Mouse (Mus musculus) monocyte, adult 2 months (primary cell): Measurements from ENCODE around the gene Fmnl2.

Experiments
- DNase-seq, 2 experiments: peaks; one replicate each; pipeline ENCODE4 v3.0.0; 2022; ENCODE audit warnings: low spot score in 2 of 2, low read depth in 1 of 2

Gene Fmnl2

GRCm38 (mm10) chr2:52862760-52863124, 5.1 kb downstream of the Fmnl2 start:
- no peak for DNase-seq

GRCm38 (mm10) chr2:52864635-52865034, 7.0 kb downstream of the Fmnl2 start:
- DNase-seq: no peak

DNA sequence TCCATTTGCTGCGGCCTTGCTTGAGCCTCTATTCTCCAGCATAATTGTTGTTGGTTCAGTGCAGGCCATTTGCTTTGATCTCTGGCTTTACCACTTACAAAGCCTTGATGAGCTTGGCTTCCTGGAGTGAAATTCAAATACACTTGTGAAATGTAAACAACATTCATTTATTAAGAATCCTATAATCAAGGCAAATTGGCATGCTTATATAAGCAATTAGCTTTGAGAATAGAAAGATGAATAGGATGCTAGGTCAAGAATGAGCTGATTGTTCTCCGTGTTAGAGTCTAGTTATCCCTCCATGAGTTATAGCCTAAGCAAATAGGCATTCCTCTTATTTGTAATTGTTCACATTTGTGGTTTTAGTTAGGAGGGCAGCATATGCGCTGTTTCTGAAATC, 8.5 kb downstream of the Fmnl2 start:
- DNase-seq: no peak

GRCm38 (mm10) chr2:52867781-52868180, 10.1 kb downstream of the Fmnl2 start:
- no peak for DNase-seq

GRCm38 (mm10) chr2:52868181-52868580, 10.5 kb downstream of the Fmnl2 start:
- DNase-seq: no peak

DNA sequence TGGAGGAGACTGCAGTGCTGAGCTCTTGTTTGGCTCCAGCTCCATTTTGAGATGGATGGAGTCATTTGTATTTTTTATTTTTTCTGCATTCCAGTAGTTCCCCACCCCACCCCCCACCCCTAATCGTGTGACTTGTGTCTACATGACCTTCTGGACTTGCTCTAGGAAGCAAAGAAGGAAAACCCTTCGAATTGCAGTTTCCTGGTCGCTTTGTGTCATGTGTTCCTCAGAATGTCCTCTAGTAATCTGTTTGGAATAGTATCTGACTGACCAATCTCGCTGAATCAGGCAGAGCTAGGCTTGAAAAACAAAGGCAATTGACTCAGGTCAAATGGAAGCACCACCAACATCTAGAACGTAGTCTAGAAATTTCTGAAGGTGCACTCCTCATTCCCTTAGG, 15.0 kb downstream of the Fmnl2 start:
- DNase-seq: no peak

DNA sequence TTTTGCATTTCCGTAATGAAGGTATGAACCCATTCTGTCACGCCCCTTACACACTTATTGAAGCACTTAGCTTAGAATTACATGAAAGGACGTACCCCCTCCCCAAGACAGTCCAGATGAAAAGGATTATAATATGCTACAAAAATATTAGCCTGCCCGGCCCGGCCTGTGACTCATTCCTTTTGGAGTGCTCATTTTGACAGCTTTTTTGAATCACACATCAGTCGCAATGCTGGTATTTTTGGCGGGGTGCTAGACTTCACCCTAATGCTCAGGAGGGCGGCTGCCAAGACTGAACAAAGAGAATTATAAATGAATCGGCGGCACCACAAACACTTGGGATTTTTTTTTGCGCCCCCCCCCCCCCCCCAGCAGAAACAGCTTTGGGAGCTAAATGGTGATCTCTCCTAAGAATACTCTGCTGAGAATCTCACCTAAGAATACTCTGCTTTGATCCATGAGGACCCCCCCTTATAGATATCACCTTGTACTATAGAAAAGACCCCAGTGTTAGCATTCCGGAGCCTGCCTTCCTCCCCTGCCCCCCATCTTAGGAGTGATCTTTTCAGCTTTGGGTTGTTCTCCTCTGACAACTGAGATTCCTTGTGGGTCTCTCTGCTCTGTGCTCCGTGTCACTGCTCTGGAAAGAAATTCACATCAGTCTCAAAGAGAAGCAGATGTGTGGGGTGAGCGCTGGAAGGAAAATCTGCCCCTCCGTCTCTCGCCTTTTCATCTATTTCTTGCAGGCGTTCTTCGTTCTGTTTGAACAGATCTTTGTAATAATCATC, 15.8 kb downstream of the Fmnl2 start:
- no peak for DNase-seq

DNA sequence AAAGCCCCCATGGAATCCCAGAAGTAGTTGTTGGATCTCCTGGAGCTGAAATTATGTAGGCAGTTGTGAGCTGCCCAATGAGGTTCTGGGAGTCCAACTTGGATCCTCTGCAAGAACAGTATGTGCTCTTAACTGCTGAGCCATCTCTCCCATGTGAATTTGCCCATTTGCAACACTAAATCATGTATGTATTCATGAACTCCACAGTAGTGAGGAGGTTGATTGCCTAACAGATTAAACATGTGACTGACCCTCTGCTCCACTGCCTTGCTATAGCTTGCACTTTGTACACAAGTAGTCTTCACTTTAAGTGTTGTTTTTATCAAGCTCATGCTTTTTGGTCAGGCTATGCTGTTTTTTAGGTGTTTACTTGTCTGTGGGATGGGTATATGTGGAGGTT, 17.1 kb downstream of the Fmnl2 start:
- no peak for DNase-seq

DNA sequence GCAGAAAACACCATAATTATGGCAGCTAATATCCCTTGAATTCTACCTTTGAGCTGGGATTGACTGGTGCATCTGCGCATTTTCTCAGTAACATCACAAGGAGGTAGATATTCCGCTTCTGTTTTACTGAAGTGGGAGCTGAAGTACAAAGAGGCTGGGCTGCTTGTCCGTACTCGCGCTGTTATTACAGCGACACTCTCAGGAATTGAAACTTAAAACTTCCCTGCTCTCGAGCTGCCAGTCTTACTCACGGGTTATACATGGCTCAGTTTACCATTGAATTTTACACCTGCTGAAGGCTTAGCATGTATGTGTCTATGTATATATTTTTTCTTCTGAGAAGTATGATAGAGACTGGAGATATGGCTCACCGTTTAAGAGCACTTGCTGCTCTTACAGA, 18.1 kb downstream of the Fmnl2 start:
- DNase-seq: no peak

GRCm38 (mm10) chr2:52883401-52883800, 25.7 kb downstream of the Fmnl2 start:
- DNase-seq: no peak

DNA sequence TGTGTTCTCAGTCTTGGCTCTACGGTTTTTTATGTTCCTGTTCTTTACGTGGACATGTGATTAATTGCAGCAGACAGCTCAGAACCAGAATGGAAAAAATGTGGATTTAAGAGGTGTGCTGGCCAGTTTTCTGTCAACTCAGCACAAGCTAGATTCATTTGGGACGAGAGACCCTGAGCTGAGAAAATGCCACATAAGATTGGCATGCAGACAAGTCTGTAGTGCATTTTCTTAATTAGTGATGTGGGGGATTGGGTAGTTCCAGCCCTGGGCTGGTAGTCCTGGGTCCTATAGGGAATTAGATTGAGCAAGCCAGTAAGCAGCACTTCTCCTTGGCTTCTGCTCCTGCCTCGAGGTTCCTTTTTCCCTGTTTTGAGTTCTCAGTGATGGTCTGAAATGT, 26.4 kb downstream of the Fmnl2 start:
- peak in 1 of 2 experiments; percentile 7 for DNase-seq

- DNase-seq: no peak
These were observed 27.4 kb downstream of the Fmnl2 start for GRCm38 (mm10) chr2:52885071-52885470.

GRCm38 (mm10) chr2:52887281-52887680, 29.6 kb downstream of the Fmnl2 start:
- no peak for DNase-seq

- peak in 1 of 2 experiments; percentile 1 for DNase-seq
These were observed 33.5 kb downstream of the Fmnl2 start for GRCm38 (mm10) chr2:52891115-52891514.

- no peak for DNase-seq
These were observed 34.1 kb downstream of the Fmnl2 start for GRCm38 (mm10) chr2:52891744-52892143.

GRCm38 (mm10) chr2:52894983-52895621, 37.4 kb downstream of the Fmnl2 start:
- DNase-seq: peak in 1 of 2 experiments; percentile 14

DNA sequence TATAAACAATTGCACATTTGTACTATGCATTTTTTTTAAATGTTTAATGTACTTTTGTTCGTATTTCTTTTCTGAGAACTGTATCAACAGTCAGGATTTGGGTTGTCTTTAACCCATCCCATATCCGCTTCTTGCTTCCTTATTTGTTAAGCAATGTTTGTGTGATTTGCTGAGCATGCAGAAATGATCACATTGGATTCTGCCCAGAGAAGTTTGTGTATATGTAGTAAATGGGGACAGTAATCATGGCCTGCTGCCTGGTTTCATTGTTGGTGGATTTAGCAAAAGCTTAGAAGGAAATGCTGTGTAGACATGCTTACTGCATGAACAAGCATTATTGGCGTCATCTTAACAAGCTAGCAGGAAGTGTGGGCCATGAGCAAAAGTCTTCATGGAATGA, 39.3 kb downstream of the Fmnl2 start:
- no peak for DNase-seq

DNA sequence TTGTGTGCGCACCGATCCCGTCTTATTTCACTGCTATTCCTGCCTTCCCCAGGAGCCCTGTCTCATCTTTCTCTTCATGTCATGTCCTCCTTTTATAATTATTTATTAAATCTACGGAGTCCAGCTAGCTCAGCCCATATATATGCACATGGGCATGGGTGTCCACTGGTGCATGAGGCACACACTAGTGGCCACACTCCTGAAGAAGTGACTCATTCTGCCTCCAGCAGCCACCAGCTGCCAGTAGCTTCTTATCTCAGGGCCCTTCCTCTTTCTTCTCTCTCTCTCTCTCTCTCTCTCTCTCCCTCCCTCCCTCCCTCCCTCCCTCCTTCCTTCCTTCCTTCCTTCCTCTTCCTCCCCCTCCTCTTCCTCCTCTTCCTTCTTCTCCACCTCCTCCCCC, 43.1 kb downstream of the Fmnl2 start:
- DNase-seq: no peak

DNA sequence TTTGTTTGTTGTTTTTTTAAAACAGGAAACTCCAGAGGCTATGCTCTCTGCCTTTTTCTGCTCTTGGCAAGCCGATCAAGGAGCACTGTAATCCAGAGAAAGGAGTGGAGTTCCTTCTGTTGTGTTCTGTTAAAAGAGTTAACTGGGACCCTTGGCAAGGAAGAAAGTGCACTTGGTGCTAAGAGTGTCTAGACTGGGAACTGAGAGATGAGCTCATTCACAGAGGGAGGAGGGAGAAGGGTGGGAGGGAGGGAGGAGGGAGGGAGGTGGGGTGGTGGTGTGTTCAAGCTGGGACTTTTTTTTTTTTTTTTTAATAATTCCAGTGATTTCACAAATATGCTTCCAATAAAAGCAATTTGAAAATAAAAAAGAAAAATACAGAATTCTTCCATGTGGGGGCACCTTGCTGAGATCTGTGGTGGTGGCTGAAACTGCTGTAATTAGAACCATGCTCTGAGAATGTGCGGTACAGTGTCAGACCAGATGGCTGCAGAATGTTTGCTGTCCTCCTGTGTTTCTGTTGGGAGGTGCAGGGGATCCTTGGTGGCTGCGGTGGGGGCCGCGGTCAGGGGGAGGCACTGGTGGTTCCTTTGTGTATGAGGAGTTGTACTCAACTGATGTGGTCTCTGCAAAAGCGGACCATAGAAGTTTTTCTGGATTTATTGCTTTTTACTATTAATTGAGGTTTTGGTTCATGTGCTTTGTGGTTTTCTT, 43.8 kb downstream of the Fmnl2 start:
- DNase-seq: no peak

GRCm38 (mm10) chr2:52902456-52902855, 44.8 kb downstream of the Fmnl2 start:
- DNase-seq: no peak

DNA sequence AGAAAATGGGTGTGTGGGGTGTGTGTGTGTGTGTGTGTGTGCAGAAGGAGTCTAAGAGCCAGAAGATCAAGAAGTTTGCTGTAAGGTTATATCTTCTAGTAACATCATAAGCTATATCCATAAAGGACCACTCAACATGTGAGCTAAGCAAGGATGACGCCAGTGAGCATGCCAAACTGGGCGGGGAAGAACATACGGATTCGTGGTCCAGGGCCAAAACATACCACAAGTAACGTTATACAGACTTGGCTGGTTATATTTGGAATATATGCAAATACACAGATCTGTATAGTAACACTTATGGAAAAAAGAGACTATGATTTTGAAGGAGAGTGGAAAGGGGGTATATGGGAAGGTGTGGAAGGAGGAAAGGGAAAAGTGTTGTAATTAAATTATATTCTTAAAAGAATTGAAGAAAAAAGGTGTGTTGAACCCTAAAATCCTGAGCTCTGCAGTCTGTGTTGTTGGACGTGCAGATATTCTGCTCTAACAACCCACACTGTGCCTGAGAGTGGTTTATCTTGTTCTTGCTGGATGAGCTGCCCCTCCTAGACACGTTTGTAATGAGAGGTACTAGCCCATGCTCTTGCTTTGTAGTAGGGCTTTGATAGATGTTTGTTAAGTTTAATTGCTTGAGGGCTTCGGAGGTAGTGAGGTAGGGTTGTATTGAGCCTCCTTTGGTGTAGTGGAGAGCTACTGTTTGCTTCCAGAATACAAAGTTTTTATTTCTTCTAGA, 45.7 kb downstream of the Fmnl2 start:
- DNase-seq: no peak

DNA sequence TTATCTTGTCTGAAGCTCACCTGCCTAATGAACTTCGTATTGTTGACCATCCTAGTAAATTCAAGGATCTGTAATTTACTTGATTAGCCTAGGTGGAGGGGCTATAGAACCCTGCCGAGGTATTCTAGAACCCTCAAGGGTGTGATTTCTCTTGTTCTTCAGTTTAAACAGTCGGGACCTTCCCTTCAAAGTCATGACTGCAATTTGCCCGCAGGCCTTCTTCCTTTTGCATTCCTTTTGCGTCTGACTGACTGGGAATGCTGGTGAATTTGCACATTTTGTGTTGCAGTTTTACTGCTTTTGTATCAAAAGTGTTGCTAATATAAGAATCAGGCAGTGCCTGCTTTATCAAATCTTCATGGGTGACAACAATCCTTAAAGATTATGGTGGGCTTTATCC, 46.9 kb downstream of the Fmnl2 start:
- no peak for DNase-seq
